Mouse (Mus musculus) cerebellum, adult 8-10 months (tissue): ENCODE data around the gene Daxx.
"Not testable (repeated sequence)": the region's sequence is repeated elsewhere in the genome, so short reads cannot be mapped to it uniquely, and the experiment has no call there.

Experiments
- DNase-seq: peaks from one replicate; pipeline ENCODE4 v3.0.0; 2022

Gene Daxx

GRCm38 (mm10) chr17:33903911-33904651 lies 5.1 kb upstream of the Daxx start:
- not testable (repeated sequence) for DNase-seq

- DNase-seq: not testable (repeated sequence)
These were observed 4.4 kb upstream of the Daxx start, which contains the start of gene Platr17 for GRCm38 (mm10) chr17:33904835-33905234. Platr17 (plus strand) TSS chr17:33905135.

- DNase-seq: peak; percentile 70
These were observed 710 bp upstream of the Daxx start for GRCm38 (mm10) chr17:33908331-33909076.

GRCm38 (mm10) chr17:33909869-33910250 lies 646 bp downstream of the Daxx start:
- DNase-seq: peak; percentile 36

- DNase-seq: peak; percentile 21
These were observed 1.3 kb downstream of the Daxx start for GRCm38 (mm10) chr17:33910346-33911051.

GRCm38 (mm10) chr17:33911052-33911812 lies 2.0 kb downstream of the Daxx start:
- peak; percentile 29 for DNase-seq

GRCm38 (mm10) chr17:33911813-33912414 lies 2.7 kb downstream of the Daxx start:
- DNase-seq: peak; percentile 27

GRCm38 (mm10) chr17:33913264-33913663 lies 4.0 kb downstream of the Daxx start:
- DNase-seq: peak; percentile 24

- DNase-seq: peak; percentile 23
These were observed 4.7 kb downstream of the Daxx start for GRCm38 (mm10) chr17:33913905-33914304.

- DNase-seq: peak; percentile 44
These were observed 5.8 kb downstream of the Daxx start for GRCm38 (mm10) chr17:33914969-33915391.

GRCm38 (mm10) chr17:33915671-33916250 lies 6.5 kb downstream of the Daxx start, which contains the start of the genes Tapbp and Zbtb22:
Tapbp (plus strand) TSS chr17:33915899.
Zbtb22 (plus strand) TSS chr17:33915904.
- peak; percentile 98 for DNase-seq

- peak; percentile 56 for DNase-seq
These were observed 7.1 kb downstream of the Daxx start for GRCm38 (mm10) chr17:33916294-33916693.

GRCm38 (mm10) chr17:33916847-33917655 lies 7.8 kb downstream of the Daxx start:
- peak; percentile 39 for DNase-seq

- DNase-seq: no peak
These were observed 8.6 kb downstream of the Daxx start for GRCm38 (mm10) chr17:33917656-33918292.

GRCm38 (mm10) chr17:33918293-33919203 lies 9.3 kb downstream of the Daxx start:
- peak; percentile 40 for DNase-seq

- DNase-seq: peak; percentile 67
These were observed 10.4 kb downstream of the Daxx start for GRCm38 (mm10) chr17:33919351-33920281.

GRCm38 (mm10) chr17:33920282-33921097 lies 11.3 kb downstream of the Daxx start:
- peak; percentile 88 for DNase-seq
